Mouse (Mus musculus): ENCODE data around the gene Glce. TPM values are rescaled to one million over a fixed set of nuclear protein-coding genes. Genes with fewer than 3 reads are reported as not detected.

The Glce gene
- 12.4 and 15.5 TPM in 2 replicates for total RNA-seq (2014; fragmentation: Nextera tagmentation)
- total RNA-seq (2017), result 21.4 and 22.5 TPM in 2 replicates

- peak; percentile 98 for ATAC-seq (replicated peaks; ENCODE audit: poor library complexity, severe bottlenecking)
Observed at GRCm38 (mm10) chr9:62122508-62123215, at the start of gene Glce. Gene Glce, minus strand, starts transcription at chr9:62122655.

GRCm38 (mm10) chr9:62172239-62172638 lies 49.8 kb upstream of the Glce start:
- no peak for ATAC-seq (replicated peaks; ENCODE audit: poor library complexity, severe bottlenecking)

- peak; percentile 46 for ATAC-seq (replicated peaks; ENCODE audit: poor library complexity, severe bottlenecking)
Observed at GRCm38 (mm10) chr9:62170921-62171320, 48.5 kb upstream of the Glce start.

- ATAC-seq (replicated peaks; ENCODE audit: poor library complexity, severe bottlenecking), result no peak
Observed at GRCm38 (mm10) chr9:62166621-62167020, 44.2 kb upstream of the Glce start.

- ATAC-seq (replicated peaks; ENCODE audit: poor library complexity, severe bottlenecking), result no peak
Observed at GRCm38 (mm10) chr9:62166186-62166585, 43.7 kb upstream of the Glce start.

GRCm38 (mm10) chr9:62162889-62163291 lies 40.4 kb upstream of the Glce start:
- no peak for ATAC-seq (replicated peaks; ENCODE audit: poor library complexity, severe bottlenecking)

- ATAC-seq (replicated peaks; ENCODE audit: poor library complexity, severe bottlenecking), result no peak
Observed at GRCm38 (mm10) chr9:62160788-62161187, 38.3 kb upstream of the Glce start.

GRCm38 (mm10) chr9:62158746-62159145 lies 36.3 kb upstream of the Glce start:
- no peak for ATAC-seq (replicated peaks; ENCODE audit: poor library complexity, severe bottlenecking)

- no peak for ATAC-seq (replicated peaks; ENCODE audit: poor library complexity, severe bottlenecking)
Observed at GRCm38 (mm10) chr9:62155821-62156220, 33.4 kb upstream of the Glce start.

GRCm38 (mm10) chr9:62155400-62155799 lies 32.9 kb upstream of the Glce start:
- ATAC-seq (replicated peaks; ENCODE audit: poor library complexity, severe bottlenecking), result no peak

- ATAC-seq (replicated peaks; ENCODE audit: poor library complexity, severe bottlenecking), result no peak
Observed at GRCm38 (mm10) chr9:62154956-62155355, 32.5 kb upstream of the Glce start.

- ATAC-seq (replicated peaks; ENCODE audit: poor library complexity, severe bottlenecking), result no peak
Observed at GRCm38 (mm10) chr9:62154551-62154950, 32.1 kb upstream of the Glce start.

- no peak for ATAC-seq (replicated peaks; ENCODE audit: poor library complexity, severe bottlenecking)
Observed at GRCm38 (mm10) chr9:62153263-62153662, 30.8 kb upstream of the Glce start.

GRCm38 (mm10) chr9:62152506-62152905 lies 30.1 kb upstream of the Glce start:
- no peak for ATAC-seq (replicated peaks; ENCODE audit: poor library complexity, severe bottlenecking)

GRCm38 (mm10) chr9:62145198-62145597 lies 22.7 kb upstream of the Glce start:
- ATAC-seq (replicated peaks; ENCODE audit: poor library complexity, severe bottlenecking), result no peak

GRCm38 (mm10) chr9:62143428-62143827 lies 21.0 kb upstream of the Glce start:
- no peak for ATAC-seq (replicated peaks; ENCODE audit: poor library complexity, severe bottlenecking)

GRCm38 (mm10) chr9:62139027-62139426 lies 16.6 kb upstream of the Glce start:
- no peak for ATAC-seq (replicated peaks; ENCODE audit: poor library complexity, severe bottlenecking)

- peak; percentile 94 for ATAC-seq (replicated peaks; ENCODE audit: poor library complexity, severe bottlenecking)
Observed at GRCm38 (mm10) chr9:62137259-62137658, 14.8 kb upstream of the Glce start.

GRCm38 (mm10) chr9:62132005-62132782 lies 9.7 kb upstream of the Glce start:
- ATAC-seq (replicated peaks; ENCODE audit: poor library complexity, severe bottlenecking), result no peak

GRCm38 (mm10) chr9:62130746-62131145 lies 8.3 kb upstream of the Glce start:
- no peak for ATAC-seq (replicated peaks; ENCODE audit: poor library complexity, severe bottlenecking)

- no peak for ATAC-seq (replicated peaks; ENCODE audit: poor library complexity, severe bottlenecking)
Observed at GRCm38 (mm10) chr9:62128056-62128455, 5.6 kb upstream of the Glce start.
